Mouse (Mus musculus) MEL (cell line): ENCODE measurements around the gene Snapin. TPM values are rescaled to one million over a fixed set of nuclear protein-coding genes. Genes with fewer than 3 reads are reported as not detected.

Experiments
- DNase-seq: peaks from one replicate; pipeline ENCODE4 v3.0.0; 2011; ENCODE audit warnings: low read depth, low spot score
- H3K27ac ChIP-seq: 2 replicates; pipeline ENCODE4 v1.5.1; 2012; ENCODE audit warnings: low read depth, mild to moderate bottlenecking, control low read depth, low read length, moderate library complexity; ENCODE audit not compliant: control insufficient read depth
- H3K27me3 ChIP-seq, 2 experiments: fragments of 150-350 bp in 1 of 2; sonication (generic) in 1 of 2; 2 replicates each; pipeline ENCODE4 v1.6.1; 2012; ENCODE audit warnings: low read length in 2 of 2, mild to moderate bottlenecking in 2 of 2, improper control_type of control experiment in 1 of 2, moderate library complexity in 1 of 2; ENCODE audit not compliant: insufficient read depth in 2 of 2, control insufficient read depth in 1 of 2
- H3K36me3 ChIP-seq, 2 experiments: 2 replicates each; pipeline ENCODE4 v1.6.1; 2012 to 2014; ENCODE audit warnings: low read length in 2 of 2, improper control_type of control experiment in 1 of 2, inconsistent platforms in 1 of 2, mild to moderate bottlenecking in 1 of 2; ENCODE audit not compliant: insufficient read depth in 2 of 2, control insufficient read depth in 1 of 2
- H3K4me1 ChIP-seq, 2 experiments: fragments of 150-350 bp in 1 of 2; sonication (generic) in 1 of 2; 2 replicates each; pipeline ENCODE4 v1.6.1; 2012; ENCODE audit warnings: low read length in 2 of 2, improper control_type of control experiment in 1 of 2, mild to moderate bottlenecking in 1 of 2; ENCODE audit not compliant: insufficient read depth in 2 of 2, control insufficient read depth in 1 of 2
- H3K4me3 ChIP-seq, 2 experiments: fragments of 150-350 bp in 1 of 2; sonication (generic) in 1 of 2; 2 replicates each; pipeline ENCODE4 v1.5.1; 2012; ENCODE audit warnings: low read depth in 2 of 2, low read length in 2 of 2, mild to moderate bottlenecking in 2 of 2, moderate library complexity in 2 of 2, control low read depth in 1 of 2, improper control_type of control experiment in 1 of 2; ENCODE audit not compliant: control insufficient read depth in 1 of 2, insufficient read depth in 1 of 2
- H3K79me2 ChIP-seq: 2 replicates; pipeline ENCODE4 v1.6.1; 2012; ENCODE audit warnings: mild to moderate bottlenecking, low read length, moderate library complexity; ENCODE audit not compliant: control insufficient read depth, poor library complexity, insufficient read depth
- H3K9ac ChIP-seq: 2 replicates; pipeline ENCODE4 v1.6.1; 2012; ENCODE audit warnings: low read depth, mild to moderate bottlenecking, control low read depth, low read length, moderate library complexity; ENCODE audit not compliant: control insufficient read depth, poor library complexity, severe bottlenecking
- H3K9me3 ChIP-seq: fragments of 150-350 bp; sonication (generic); replicated peaks from 2 replicates; pipeline ENCODE4 v1.6.1; 2012; ENCODE audit warnings: mild to moderate bottlenecking, low read length, improper control_type of control experiment, moderate library complexity; ENCODE audit not compliant: insufficient read depth
- GATA1 ChIP-seq: IDR thresholded peaks from 2 replicates; pipeline ENCODE4 v1.6.1; 2011; ENCODE audit warnings: low read depth, low read length, improper control_type of control experiment
- HCFC1 ChIP-seq: IDR thresholded peaks from 2 replicates; pipeline ENCODE4 v1.6.1; 2012; ENCODE audit warnings: low read depth, mild to moderate bottlenecking, inconsistent platforms, low read length, improper control_type of control experiment, moderate library complexity
- MAX ChIP-seq: IDR thresholded peaks from 2 replicates; pipeline ENCODE4 v1.6.1; 2011; ENCODE audit warnings: low read length, improper control_type of control experiment
- MEF2A ChIP-seq: IDR thresholded peaks from 2 replicates; pipeline ENCODE4 v1.6.1; 2014; ENCODE audit warnings: low read depth, mild to moderate bottlenecking, inconsistent platforms, low read length, improper control_type of control experiment; ENCODE audit not compliant: poor library complexity, insufficient replicate concordance, severe bottlenecking; ENCODE audit errors: extremely low read depth
- POLR2AphosphoS2 ChIP-seq: IDR thresholded peaks from 2 replicates; pipeline ENCODE4 v1.6.1; 2011; ENCODE audit warnings: low read length, improper control_type of control experiment
- SIN3A ChIP-seq: IDR thresholded peaks from 2 replicates; pipeline ENCODE4 v1.6.1; 2012; ENCODE audit warnings: low read length, improper control_type of control experiment, inconsistent platforms
- SMC3 ChIP-seq: IDR thresholded peaks from 2 replicates; pipeline ENCODE4 v1.6.1; 2011; ENCODE audit warnings: low read depth, low read length, improper control_type of control experiment
- TAL1 ChIP-seq: IDR thresholded peaks from 2 replicates; pipeline ENCODE4 v1.6.1; 2012; ENCODE audit warnings: mild to moderate bottlenecking, inconsistent platforms, low read length, moderate library complexity, mixed read lengths
- TBP ChIP-seq: IDR thresholded peaks from 2 replicates; pipeline ENCODE4 v1.8.0; 2011; ENCODE audit warnings: low read depth, low read length, improper control_type of control experiment
- TCF12 ChIP-seq: IDR thresholded peaks from 2 replicates; pipeline ENCODE4 v1.6.1; 2014; ENCODE audit warnings: low read depth, mild to moderate bottlenecking, inconsistent platforms, low read length, improper control_type of control experiment, moderate library complexity
- UBTF ChIP-seq: IDR thresholded peaks from 2 replicates; pipeline ENCODE4 v1.6.1; 2012; ENCODE audit warnings: low read depth, mild to moderate bottlenecking, inconsistent platforms, low read length, improper control_type of control experiment, moderate library complexity, borderline replicate concordance; ENCODE audit not compliant: insufficient read depth
- USF1 ChIP-seq: IDR thresholded peaks from 2 replicates; pipeline ENCODE4 v1.6.1; 2014; ENCODE audit warnings: low read depth, mild to moderate bottlenecking, inconsistent platforms, low read length, improper control_type of control experiment, moderate library complexity
- ZC3H11A ChIP-seq: IDR thresholded peaks from 2 replicates; pipeline ENCODE4 v1.6.1; 2012; ENCODE audit warnings: low read depth, mild to moderate bottlenecking, inconsistent platforms, low read length, improper control_type of control experiment
- ZKSCAN1 ChIP-seq: IDR thresholded peaks from 2 replicates; pipeline ENCODE4 v1.6.1; 2012; ENCODE audit warnings: low read depth, mild to moderate bottlenecking, inconsistent platforms, low read length, improper control_type of control experiment, moderate library complexity
- ZMIZ1 ChIP-seq: IDR thresholded peaks from 2 replicates; pipeline ENCODE4 v1.6.1; 2012; ENCODE audit warnings: low read depth, mild to moderate bottlenecking, inconsistent platforms, low read length, improper control_type of control experiment, moderate library complexity
- polyA plus RNA-seq, 2 experiments: library from polyadenylated mRNA; stranded (reverse) in 1 of 2; unstranded in 1 of 2; fragments of >175 nt in 1 of 2; fragments of >200 nt in 1 of 2; gene quantifications; 2 replicates each; pipeline versions ENCODE4 v1.2.1 to v1.2.4; 2012; ENCODE audit warnings: low replicate concordance in 2 of 2, low read depth in 1 of 2; ENCODE audit not compliant: insufficient read length in 2 of 2, insufficient read depth in 1 of 2, missing spikeins in 1 of 2
- total RNA-seq: library from RNA; depleted of rRNA; stranded (reverse); fragments of 300-350 nt; gene quantifications from 2 replicates; pipeline ENCODE4 v1.2.3, GENCODE M21; 2012

Snapin gene
- total and polyA plus RNA-seq, 3 experiments = 24.5 to 46.8 TPM; not detected in 1

- H3K4me1 ChIP-seq = peaks cover 3 to 19% of the 10 kb centered on the region in 2 experiments
- H3K36me3 ChIP-seq = peaks cover 0 to 11% of the 10 kb centered on the region in 2 experiments; a peak in 2 of 4 replicates
- H3K4me3 ChIP-seq = no peak overlapping the region
- DNase-seq = no peak
- H3K9me3 ChIP-seq = no peaks in the 10 kb centered on the region
- H3K27ac ChIP-seq = no peak overlapping the region
- TF ChIP-seq ZC3H11A (no peak), POLR2AphosphoS2 (no peak), SMC3 (no peak), UBTF (no peak), MEF2A (no peak), ZMIZ1 (no peak), ZKSCAN1 (no peak), TAL1 (no peak), USF1 (no peak), SIN3A (no peak), GATA1 (no peak)
- H3K9ac ChIP-seq = no peak overlapping the region
- no peaks in the 10 kb centered on the region; a peak in 2 of 4 replicates for H3K27me3 ChIP-seq
- no peaks in the 10 kb centered on the region; the same call in 1 of the 2 replicates for H3K79me2 ChIP-seq
Observed at GRCm38 (mm10) chr3:90448626-90449025, 42.2 kb downstream of the Snapin start.

- Histone ChIP-seq H3K4me3 (no peak overlapping the region), H3K79me2 (no peaks in the 10 kb centered on the region; the same call in 1 of the 2 replicates), H3K27ac (no peak overlapping the region), H3K27me3 (no peaks in the 10 kb centered on the region; a peak in 2 of 4 replicates), H3K9ac (no peak overlapping the region), H3K36me3 (peaks cover 0 to 11% of the 10 kb centered on the region in 2 experiments; a peak in 2 of 4 replicates), H3K9me3 (no peaks in the 10 kb centered on the region), H3K4me1 (peaks cover 3 to 19% of the 10 kb centered on the region in 2 experiments)
- DNase-seq = no peak
- TF ChIP-seq TBP = no peak
- no peak for TF ChIP-seq MAX
- no peak for TF ChIP-seq MEF2A
- no peak for TF ChIP-seq ZMIZ1
- TF ChIP-seq TCF12 = no peak
- TF ChIP-seq HCFC1 = no peak
Observed at GRCm38 (mm10) chr3:90447123-90447494, 43.7 kb downstream of the Snapin start.
